Mouse (Mus musculus) B cell, adult 2 months (primary cell): ENCODE measurements around the gene Clmn.

Source experiments
- DNase-seq, 2 experiments: peaks; one replicate each; pipeline ENCODE4 v3.0.0; 2022

Clmn gene

DNA sequence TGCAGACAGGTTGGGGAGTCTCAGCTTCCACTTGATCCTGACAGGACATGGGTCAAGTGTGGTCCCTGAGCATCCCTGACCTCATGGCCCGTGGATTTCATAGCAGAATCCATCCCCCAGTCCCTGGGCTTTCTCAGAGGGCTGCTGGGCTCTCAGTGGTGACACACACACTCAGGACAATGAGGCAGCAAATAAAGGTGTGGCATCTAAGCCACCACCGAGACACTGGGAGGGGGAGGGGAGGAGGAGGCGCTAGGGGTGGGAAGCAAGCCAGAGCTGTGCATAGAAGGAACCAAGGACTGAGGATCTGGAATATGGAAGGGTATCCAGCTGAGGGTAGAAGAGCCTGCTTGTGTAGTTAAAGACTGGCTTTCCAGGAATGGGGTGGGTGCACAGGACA is 11.2 kb upstream of the Clmn start:
- no peak for DNase-seq

DNA sequence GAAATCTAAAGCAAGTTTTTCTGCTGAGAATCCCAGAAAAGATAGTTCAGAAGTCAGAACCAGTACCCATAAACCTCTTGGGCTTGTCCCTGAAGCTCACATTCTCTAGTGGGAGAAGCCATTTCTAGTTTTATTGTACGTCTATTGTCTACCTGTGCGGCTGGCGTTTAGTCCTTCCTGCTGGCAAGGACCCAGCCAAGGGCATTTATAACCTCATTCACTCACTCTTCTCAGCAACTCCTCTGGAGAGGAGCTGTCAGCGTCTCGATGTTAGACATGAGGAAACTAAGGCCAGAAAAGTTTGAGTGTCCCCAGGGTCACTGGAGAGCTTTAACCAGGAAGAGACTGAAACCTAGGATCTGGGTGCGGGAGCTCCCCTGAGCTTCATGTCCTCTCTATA is 7.1 kb upstream of the Clmn start:
- no peak for DNase-seq

DNA sequence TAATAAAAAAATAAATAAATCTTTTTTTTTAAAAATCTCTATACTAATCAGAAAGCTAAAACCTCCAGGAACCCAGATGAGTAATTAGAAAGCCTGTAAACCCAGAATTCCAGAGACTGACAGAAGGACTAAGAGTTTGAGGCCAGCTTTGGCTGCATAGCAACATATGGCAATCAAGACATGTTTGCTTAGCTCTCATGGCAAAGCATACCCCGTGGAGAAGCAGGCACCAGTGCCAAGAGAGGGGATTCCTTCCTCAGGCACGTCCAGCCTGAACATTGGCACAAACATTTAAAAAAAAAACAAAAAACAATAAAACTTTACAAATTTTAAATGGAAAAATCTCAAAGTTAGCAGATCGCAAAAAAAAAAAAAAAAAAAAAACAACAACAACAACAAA is 4.9 kb upstream of the Clmn start:
- DNase-seq: no peak

DNA sequence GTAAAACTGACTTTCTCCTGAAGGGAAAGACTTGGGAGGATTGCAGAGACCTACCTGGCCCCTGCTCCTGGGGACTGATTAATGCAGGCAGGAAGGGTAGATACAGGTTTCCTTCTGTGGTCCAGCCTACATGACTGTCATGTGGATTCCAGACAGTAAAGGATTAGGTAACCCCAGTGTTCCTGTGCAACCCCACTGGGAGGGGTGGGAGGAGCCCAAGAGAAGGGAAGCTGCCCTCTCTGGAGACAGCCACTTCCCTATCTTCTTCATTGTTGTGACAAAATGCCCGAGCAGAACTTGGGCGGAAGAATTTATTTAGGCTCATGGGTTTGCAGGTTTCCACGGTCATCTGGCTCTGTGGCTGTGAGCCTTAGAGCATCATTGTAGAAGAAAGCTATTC is 3.6 kb upstream of the Clmn start:
- DNase-seq: no peak

DNA sequence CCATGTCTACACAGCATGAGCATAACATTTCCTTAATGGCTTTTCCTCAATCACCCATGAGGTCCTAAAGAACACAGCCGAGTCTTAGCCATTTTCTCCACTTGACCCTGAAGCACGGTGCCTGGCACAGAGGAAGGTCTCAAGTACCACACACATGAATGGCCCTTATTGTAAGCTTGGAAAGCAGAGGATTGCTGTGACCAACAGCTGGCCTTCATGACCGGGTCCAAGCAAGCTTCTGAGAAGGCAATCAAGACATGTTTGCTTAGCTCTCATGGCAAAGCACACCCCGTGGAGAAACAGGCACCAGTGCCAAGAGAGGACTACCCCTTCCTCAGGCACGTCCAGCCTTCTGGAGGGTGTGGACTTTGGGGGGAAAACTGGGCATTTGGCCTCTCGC is 3.0 kb upstream of the Clmn start:
- no peak for DNase-seq

DNA sequence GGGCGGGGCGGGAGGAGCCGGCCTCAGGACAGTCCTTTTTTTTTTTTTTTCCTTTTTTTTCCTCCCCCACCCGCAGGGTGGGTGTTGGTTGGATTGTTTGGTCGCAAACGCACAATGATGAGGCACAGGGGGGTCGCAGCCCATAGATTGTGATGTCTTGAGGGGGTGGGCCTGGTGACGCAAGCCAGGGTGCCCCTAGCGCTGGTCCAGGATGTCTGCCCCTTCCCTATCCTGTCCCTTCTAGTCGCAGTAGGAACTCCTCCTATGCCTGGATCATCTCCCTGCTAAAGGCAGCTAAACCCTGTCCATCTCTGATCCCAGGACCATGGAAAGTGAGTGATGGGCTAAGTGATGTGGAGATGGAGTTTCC is 275 bp upstream of the Clmn start:
- no peak for DNase-seq

DNA sequence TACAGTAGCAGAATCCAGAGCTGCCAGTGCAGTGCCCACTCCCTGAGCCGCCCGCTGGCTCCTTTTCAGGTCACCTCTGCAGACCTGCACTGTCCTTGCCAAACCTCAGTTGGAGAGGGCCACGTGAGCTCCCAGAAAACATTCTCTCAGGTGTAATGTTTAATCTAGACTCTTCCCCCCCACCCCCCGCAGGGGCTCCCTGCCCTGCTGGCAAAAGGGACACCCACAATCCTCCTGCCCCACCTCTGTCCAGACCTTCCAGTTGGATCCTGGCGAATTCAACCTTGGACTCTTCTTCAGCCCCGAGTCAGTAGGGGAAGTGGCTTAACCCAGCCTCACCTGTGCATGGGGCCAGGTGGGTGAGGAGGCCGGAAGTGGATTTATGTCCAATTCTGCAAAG is 1.2 kb downstream of the Clmn start:
- DNase-seq: no peak

DNA sequence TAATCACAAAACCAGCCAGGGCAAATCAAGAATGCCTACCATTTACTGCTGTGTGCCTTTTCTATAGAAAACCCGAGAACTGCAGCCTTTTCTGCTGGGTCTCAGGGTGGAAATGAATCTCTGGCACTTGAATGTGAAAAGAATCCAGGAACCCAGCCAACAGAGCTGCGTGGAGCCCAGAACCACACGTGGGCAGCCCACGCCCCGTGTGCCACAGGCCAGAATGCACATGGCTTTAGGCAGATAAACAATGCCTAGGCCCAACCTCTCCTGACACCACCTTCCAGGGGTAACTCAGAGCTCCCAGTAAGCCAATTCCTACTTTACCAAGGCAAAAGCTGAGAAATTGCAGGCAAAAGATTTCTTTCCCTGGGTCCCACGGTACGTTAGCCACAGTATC is 5.7 kb downstream of the Clmn start:
- DNase-seq: no peak

DNA sequence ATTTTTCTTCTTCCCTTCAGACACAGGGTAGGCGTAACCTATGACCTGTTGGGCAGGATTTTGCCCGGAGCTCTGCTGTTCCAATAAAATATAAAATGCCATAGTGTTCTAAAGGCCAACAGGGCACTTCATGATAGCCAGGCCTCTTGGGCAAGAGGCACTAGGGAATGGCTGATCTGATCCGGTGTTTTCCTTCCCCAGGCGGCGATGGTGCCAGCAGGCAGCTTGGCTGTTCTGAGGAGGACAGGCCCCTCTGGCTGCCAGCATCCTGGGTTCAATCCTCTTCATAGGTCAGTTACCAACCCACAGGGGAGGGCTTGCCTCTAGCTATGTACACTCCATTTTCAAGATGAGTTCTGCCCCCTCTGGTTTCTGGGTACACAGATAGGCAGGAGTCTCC is 6.1 kb downstream of the Clmn start:
- no peak for DNase-seq

DNA sequence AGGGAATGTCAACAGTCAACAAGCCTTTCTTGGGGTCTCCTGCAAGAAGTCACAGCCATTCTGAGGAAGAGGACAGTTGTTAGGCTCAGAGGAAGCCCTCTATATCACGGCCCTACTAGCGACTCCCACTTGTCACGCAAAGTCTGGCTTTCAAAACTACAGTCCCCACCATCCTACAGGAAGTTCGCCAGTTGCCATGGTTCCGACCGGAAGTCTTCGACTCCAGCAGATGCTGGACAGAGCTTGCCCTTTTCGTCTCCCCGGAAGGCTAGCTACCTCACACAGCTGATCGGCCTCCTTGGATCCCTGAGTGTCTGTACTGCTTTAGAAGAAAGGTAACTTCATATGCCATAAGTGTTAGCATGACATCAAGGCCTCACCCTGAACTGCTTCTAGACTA is 7.3 kb downstream of the Clmn start:
- DNase-seq: no peak

DNA sequence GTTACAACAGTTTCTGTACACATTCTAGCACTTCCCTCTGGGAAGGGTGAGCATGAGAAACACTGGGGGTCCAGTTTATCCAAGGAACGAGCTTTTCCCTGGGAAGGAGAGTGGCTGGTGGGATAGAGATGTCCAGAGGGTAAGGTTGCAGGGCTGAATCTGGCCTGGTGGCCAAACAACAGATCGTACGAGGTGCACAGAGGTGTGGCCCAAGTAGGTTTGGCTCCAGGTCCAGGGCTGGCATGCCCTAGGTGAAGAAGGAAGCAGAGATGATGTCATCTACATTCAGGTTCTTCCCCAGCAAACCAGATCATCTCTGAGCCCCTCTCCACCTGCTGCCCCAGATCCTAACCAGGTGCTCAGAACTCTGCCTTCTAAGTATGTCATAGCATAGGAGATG is 8.3 kb downstream of the Clmn start:
- no peak for DNase-seq

DNA sequence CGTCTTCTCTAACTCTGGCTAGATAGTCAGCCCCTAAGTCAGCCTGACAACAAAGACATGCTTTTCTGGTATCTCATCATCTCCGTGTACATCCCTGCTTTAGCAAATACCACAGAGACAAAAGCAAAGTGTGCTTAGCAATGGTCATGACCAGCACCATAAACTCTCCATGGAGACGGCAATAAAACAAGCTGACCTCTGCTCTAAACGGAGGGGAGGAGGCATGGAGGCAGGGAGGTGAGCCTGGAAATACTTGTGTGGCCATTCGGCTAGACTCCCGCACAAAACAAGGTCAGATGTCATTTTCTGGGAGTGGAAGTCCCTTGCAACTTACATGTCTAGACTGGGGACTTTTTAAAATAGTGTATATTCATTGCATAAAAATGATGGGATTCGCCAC is 9.3 kb downstream of the Clmn start:
- no peak for DNase-seq

DNA sequence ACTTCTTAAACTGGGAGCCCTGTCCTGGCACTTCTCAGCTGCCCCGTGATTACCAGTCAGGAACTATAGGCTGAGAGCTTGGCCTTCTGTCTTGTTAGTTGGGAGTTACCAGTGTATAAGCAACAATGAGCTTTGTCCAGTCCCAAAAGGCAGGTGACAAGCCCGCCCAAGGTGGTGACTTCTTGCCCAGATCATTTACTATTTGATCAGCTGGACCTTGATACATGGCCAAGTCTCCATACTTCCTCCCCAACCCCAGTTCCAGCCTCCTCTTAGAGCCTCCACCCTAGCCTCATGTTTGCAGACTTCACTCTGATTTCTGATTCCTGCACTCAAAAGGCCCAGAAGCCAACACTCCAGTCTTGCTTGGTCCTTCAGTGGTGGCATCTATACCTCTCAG is 10.1 kb downstream of the Clmn start:
- no peak for DNase-seq

DNA sequence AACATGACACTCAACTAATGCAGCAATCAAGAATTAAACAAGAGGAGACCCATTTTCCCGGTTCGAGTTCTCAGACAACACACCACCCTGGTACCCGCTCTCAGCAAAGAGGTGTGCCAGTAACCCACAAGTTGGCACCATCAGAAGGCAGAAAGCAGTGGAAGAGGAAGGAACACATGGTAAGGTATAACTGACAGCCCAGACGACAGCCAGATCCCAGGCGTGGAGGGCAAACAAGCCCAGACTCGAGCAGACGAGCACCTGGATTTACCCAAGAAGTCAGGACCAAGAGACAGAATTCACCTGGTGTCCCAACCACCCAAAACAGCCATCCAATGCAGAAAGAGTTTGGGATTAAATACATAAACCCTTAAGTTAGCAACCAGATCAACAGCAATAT is 11.5 kb downstream of the Clmn start:
- DNase-seq: no peak

DNA sequence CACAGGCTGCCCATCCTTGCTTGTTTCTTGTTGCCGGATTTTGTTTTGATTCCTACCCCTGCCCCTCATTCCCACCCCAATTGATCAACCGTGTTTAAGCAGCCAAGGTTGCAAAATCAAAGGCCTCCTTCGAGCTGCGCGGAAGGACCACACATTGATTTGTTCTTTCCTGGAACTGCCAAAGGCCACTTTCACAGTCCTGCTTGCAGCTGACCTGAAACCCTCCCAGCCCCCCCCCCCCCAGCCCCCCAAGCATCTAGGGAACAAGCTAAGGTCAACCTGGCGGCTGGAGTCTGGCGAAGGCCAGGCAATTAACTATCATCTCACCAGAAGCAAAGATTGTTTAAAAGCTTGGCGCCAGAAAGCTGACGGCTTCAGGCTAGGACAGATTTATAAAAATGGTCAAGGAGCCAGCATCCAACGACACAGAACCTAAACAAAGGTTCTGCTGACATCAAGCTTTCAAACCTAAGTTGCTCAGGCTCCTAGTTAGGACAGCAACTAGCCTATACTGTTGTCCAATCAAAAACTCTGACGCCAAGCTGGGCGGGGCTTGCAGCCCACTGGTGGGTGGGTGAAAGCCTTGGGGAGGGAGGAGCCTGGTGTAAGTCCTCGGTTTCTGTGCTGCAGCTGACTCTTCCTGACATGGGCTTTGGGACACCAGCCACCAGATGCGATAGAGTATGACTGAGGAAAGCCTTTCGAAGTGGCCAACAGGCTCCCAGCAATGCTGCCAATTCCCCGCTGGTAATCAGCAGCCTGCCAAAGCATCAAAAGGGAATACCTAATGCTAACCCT is 13.0 kb downstream of the Clmn start:
- DNase-seq: no peak

DNA sequence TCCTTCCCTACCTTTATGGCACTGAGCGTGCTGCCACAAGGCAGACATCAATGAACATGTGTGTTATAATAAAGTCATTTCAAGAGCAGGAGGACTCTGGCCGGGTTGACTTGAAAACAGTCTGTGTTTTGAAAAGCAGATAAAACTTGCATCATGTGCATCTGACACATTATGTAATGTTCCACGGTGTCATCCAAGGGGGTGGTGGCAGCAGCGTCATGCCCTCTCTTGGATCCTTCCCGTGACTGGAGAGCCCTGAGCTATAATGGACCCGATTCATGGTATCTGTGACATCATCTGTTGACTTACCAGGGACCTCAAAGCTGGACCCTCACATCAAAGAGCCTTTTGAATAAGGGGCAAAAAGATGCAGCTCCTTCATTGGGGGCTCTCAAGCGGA is 14.8 kb downstream of the Clmn start:
- no peak for DNase-seq

DNA sequence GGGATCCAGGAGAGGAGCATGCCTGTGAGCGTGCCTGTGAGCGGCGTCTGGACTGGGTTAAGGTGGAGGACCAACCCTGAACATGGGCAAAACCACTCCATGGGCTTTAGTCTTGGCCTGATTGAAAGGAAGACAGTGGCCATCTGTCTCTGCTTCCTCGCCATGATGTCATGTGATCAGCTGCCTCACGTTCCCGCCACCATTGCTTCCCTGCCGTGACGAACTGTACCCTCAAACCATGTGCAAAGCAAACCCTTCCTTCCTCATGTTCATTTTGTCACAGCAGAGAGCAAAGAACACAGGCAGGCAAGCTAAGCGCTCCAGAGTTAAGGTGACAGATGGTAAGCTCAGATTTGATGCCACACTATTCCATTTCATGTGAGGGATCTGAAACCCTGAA is 16.2 kb downstream of the Clmn start:
- DNase-seq: no peak

DNA sequence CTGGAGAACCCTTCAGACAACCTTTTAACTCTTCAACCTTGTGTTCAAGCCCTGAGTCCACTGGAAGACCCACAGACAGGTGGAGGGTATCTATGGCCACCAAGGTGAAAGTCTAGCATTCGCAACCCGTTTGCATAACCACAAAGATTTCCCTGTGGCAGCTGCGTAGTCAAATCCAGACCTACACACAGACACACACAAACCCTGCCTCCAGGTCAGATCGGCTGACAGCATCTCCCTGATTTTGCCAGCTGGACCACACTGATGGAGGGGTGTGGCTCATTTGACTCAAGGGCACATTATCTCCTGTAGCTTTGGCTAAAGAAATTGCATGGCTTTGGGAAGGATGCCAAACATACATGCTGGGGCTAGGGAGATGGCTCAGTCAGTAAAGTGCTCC is 17.6 kb downstream of the Clmn start:
- no peak for DNase-seq

DNA sequence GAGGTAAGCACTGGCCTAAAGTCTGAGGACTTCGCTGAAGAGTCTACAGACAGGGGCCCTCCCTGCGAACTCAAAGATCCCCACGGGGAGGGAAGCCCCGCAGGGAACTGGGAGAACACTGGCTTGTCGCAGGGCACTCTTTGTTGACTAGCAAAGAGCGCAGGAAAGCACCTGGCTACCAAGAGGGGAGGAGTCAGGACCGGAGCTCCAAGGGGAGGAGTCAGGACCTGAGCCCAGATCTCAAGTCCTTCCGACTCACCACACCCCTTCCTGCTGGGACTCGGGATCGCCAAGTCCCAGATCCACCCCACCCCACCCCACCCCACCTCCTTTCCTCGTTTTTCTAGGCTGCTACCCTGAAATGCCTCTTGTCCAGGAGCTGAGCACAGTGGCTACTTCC is 19.2 kb downstream of the Clmn start:
- no peak for DNase-seq

DNA sequence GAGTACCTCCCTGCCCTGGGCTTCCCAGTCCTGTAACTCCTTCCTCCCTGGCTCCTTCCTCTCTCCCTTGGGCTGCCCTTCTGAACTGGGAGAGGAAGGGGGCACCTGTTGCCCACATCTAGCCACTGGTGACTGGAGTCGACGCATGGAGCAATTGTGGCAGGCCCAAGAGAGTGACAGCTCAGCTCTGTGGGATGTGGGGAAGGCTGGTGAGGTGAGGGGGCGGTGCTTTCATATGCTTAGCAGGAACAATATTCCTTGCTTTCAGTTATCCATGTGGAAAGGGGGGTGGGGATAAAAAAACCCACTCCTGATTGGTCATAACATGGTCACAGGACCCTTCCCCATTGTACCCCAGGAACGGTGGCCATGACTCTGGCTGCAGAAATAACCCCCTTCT is 19.9 kb downstream of the Clmn start:
- DNase-seq: no peak

DNA sequence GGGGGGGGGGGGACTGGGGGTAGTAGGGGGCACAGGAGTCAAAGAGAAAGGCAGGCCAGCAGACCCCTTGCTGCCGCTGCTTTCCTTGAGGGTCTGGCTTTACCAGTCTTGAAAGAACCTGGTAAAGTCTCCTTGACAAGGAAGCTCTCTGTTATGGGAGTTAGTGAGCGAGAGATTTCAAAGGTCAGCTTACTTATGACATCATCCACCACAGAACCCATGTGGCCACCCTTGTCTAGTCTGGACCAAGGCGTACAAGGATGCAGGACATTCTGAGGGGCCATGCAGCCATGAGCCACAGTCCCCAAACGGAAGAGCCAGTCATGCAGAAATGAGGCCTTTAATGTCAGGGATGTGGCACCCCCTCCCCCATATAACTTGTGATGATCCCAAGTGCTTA is 20.6 kb downstream of the Clmn start:
- no peak for DNase-seq

DNA sequence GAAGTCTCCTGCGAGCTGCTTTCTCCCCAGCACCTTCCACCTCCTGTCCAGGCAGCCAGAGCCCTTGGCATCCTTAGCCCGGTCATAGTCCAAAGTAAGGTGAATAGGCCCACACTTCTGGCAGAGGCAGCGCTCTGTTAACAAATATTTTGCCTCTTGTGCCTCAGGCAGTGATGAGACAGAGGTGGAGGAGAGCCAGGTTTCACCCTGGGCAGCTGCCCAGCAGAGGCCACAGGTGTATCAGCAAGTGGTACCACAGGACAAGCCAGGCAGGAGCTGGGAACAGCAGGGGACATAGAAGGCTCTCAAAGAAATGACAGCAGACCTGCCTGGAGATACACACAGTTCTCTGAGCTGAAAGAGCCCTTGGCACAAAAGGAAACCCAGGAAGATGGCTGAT is 23.6 kb downstream of the Clmn start:
- DNase-seq: no peak

DNA sequence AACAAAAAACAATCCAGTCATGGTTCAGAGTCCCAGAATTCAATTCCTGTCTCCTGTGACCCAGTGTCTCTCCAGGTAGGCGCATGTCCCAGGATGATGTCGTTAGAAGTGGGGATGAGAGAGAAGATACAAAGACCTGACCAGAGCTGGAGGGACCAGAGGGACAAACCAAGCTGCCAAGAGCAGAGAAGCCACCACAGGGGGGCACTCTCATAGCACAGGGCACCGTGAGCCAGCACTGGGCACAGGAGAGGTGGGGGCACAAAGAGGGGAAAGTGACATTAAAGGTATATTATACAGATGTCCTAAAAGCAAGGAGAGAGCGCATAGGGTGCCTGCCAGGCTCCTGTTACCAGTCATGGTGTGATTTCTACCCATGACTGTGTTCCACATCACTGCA is 25.9 kb downstream of the Clmn start:
- DNase-seq: peak; percentile 2 to 15

DNA sequence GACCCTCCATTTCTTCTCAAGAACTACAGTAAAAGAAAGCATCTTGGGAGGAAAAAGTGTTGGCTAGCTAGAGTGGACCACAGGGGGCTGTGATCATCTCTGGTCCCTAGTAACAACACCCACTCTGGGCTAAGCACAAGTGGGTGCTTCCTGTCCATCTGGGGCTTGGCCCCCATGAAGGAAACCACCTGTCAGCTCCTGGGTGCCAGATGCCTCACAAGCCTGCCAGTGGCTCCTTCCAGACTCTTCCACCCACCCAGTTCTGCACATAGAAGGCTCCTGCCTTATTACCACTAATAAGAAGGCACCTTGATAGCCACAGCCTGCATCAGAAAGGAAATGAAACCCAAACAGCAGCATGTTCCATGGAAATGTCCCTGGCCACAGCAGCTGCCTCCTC is 26.4 kb downstream of the Clmn start:
- no peak for DNase-seq

DNA sequence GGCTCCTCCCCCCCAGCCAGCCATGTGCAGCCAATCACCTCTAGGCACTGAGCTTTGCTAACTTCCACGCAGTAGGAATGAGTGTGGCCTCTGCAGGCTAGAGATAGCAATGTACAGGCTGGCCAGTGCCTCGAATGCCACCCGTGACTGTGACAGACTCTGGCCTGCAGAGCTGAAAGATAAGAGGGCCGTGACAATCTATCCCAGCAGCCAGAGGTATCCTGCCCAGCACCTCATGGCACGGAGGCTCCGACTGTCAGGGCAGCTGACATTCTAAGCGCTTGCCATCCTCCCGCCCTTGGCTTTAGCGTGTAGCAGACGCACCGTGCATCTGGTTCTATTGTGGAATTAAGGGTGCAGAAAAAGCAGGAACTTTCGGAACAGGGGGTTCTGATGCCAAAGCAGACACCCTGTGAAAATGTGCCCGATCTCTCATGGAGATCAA is 26.9 kb downstream of the Clmn start:
- no peak for DNase-seq
